Mouse (Mus musculus) kidney, adult 2 months (tissue): ENCODE measurements around the gene Abl1.

ENCODE experiments used
- CTCF ChIP-seq: fragments of 200-500 bp; conservative IDR thresholded peaks from 2 replicates; pipeline ENCODE4 v1.5.1; 2011; ENCODE audit warnings: low read depth, mild to moderate bottlenecking, control low read depth, low read length, moderate library complexity, mixed read lengths; ENCODE audit not compliant: insufficient read depth, insufficient read length
- POLR2A ChIP-seq: fragments of 200-500 bp; IDR thresholded peaks from one replicate; pipeline ENCODE4 v1.6.1; 2011; ENCODE audit warnings: low read depth, low read length, control low read depth

DNA sequence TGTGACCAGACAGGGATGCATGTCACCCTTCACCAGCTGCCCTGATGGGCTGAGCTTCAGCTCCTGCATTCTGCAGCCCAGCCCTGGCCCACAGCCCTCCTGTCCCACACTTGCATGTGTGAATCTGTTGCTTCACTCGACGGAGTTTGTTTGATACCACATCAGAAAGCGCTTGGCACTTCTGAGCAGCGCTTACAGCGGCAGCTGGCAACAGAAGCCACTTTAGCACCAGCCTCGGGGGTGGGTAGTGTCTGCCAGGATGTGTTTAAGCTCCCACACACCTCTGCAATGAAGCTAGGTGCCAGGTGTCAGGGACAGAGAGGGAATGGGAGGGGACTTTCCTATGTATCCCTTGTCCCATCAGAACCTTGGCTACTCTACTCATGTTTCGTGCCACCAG, 126.5 kb downstream of the Abl1 start:
- TF ChIP-seq CTCF (no peak), POLR2A (no peak)
